Mouse (Mus musculus): ENCODE measurements around the gene Ch25h.

Ch25h gene

GRCm38 (mm10) chr19:34474991-34475971 is at the start of gene Ch25h:
Ch25h (minus strand) TSS chr19:34475164.
- peak; percentile 52 for DNase-seq

- no peak for DNase-seq
Observed at GRCm38 (mm10) chr19:34524646-34525045, 49.7 kb upstream of the Ch25h start.

- DNase-seq, result no peak
Observed at GRCm38 (mm10) chr19:34523106-34523725, 48.3 kb upstream of the Ch25h start.

- DNase-seq, result no peak
Observed at GRCm38 (mm10) chr19:34521978-34522377, 47.0 kb upstream of the Ch25h start.

GRCm38 (mm10) chr19:34521361-34521760 is 46.4 kb upstream of the Ch25h start:
- DNase-seq, result no peak

GRCm38 (mm10) chr19:34520051-34520450 is 45.1 kb upstream of the Ch25h start:
- no peak for DNase-seq

- DNase-seq, result no peak
Observed at GRCm38 (mm10) chr19:34519646-34520045, 44.7 kb upstream of the Ch25h start.

- DNase-seq, result no peak
Observed at GRCm38 (mm10) chr19:34518786-34519185, 43.8 kb upstream of the Ch25h start.

GRCm38 (mm10) chr19:34517812-34518594 is 43.0 kb upstream of the Ch25h start:
- DNase-seq, result no peak

GRCm38 (mm10) chr19:34517197-34517596 is 42.2 kb upstream of the Ch25h start:
- DNase-seq, result no peak

GRCm38 (mm10) chr19:34516346-34516745 is 41.4 kb upstream of the Ch25h start:
- no peak for DNase-seq

GRCm38 (mm10) chr19:34515681-34516080 is 40.7 kb upstream of the Ch25h start:
- DNase-seq, result no peak

- no peak for DNase-seq
Observed at GRCm38 (mm10) chr19:34511528-34511927, 36.6 kb upstream of the Ch25h start.

GRCm38 (mm10) chr19:34510717-34511116 is 35.8 kb upstream of the Ch25h start:
- DNase-seq, result no peak

GRCm38 (mm10) chr19:34505161-34505721 is 30.3 kb upstream of the Ch25h start:
- no peak for DNase-seq

- DNase-seq, result peak; percentile 79
Observed at GRCm38 (mm10) chr19:34500763-34501162, 25.8 kb upstream of the Ch25h start.

GRCm38 (mm10) chr19:34496353-34496752 is 21.4 kb upstream of the Ch25h start:
- no peak for DNase-seq

GRCm38 (mm10) chr19:34493859-34494258 is 18.9 kb upstream of the Ch25h start:
- no peak for DNase-seq

- peak; percentile 74 for DNase-seq
Observed at GRCm38 (mm10) chr19:34483547-34483946, 8.6 kb upstream of the Ch25h start.

- no peak for DNase-seq
Observed at GRCm38 (mm10) chr19:34474228-34474990, 555 bp downstream of the Ch25h start.

GRCm38 (mm10) chr19:34471703-34472102 is 3.3 kb downstream of the Ch25h start:
- DNase-seq, result no peak

GRCm38 (mm10) chr19:34468794-34469193 is 6.2 kb downstream of the Ch25h start:
- no peak for DNase-seq

All from lung, postnatal 14 days (tissue).